Mouse (Mus musculus): ENCODE measurements at regions not wholly inside any gene's neighbourhood (a gene's known extent, or its start where the extent isn't known, plus 50 kb on each side); places are given as distances from the start of the nearest gene placed in this dataset.

- no peak for DNase-seq (ENCODE audit: low spot score in 2 of 2)
Measured at GRCm38 (mm10) chr12:54454606-54455005, 201.8 kb downstream of the Sptssa start.

- no peak for DNase-seq (ENCODE audit: low spot score in 2 of 2)
Measured at GRCm38 (mm10) chr12:54453343-54453742, 203.0 kb downstream of the Sptssa start.

- DNase-seq (ENCODE audit: low spot score in 2 of 2) = no peak
Measured at GRCm38 (mm10) chr12:54450369-54450768, 206.0 kb downstream of the Sptssa start.

GRCm38 (mm10) chr12:54448221-54448620, 208.2 kb downstream of the Sptssa start:
- no peak for DNase-seq (ENCODE audit: low spot score in 2 of 2)

- DNase-seq (ENCODE audit: low spot score in 2 of 2) = no peak
Measured at GRCm38 (mm10) chr12:54447354-54447753, 209.0 kb downstream of the Sptssa start.

GRCm38 (mm10) chr12:54446356-54446755, 210.0 kb downstream of the Sptssa start:
- DNase-seq (ENCODE audit: low spot score in 2 of 2) = no peak

GRCm38 (mm10) chr12:54444416-54444815, 212.0 kb downstream of the Sptssa start:
- no peak for DNase-seq (ENCODE audit: low spot score in 2 of 2)

- DNase-seq (ENCODE audit: low spot score in 2 of 2) = no peak
Measured at GRCm38 (mm10) chr12:54443285-54443684, 213.1 kb downstream of the Sptssa start.

- DNase-seq (ENCODE audit: low spot score in 2 of 2) = no peak
Measured at GRCm38 (mm10) chr12:54442408-54442807, 214.0 kb downstream of the Sptssa start.

GRCm38 (mm10) chr12:54440851-54441593, 215.4 kb downstream of the Sptssa start:
- DNase-seq (ENCODE audit: low spot score in 2 of 2) = no peak

- no peak for DNase-seq (ENCODE audit: low spot score in 2 of 2)
Measured at GRCm38 (mm10) chr12:54438793-54439192, 217.6 kb downstream of the Sptssa start.

- no peak for DNase-seq (ENCODE audit: low spot score in 2 of 2)
Measured at GRCm38 (mm10) chr12:54425236-54425635, 221.6 kb upstream of the Egln3 start.

GRCm38 (mm10) chr12:54414829-54415228, 211.2 kb upstream of the Egln3 start:
- no peak for DNase-seq (ENCODE audit: low spot score in 2 of 2)

GRCm38 (mm10) chr12:54414201-54414600, 210.5 kb upstream of the Egln3 start:
- DNase-seq (ENCODE audit: low spot score in 2 of 2) = no peak

- DNase-seq (ENCODE audit: low spot score in 2 of 2) = no peak
Measured at GRCm38 (mm10) chr12:54410038-54410605, 206.5 kb upstream of the Egln3 start.

- DNase-seq (ENCODE audit: low spot score in 2 of 2) = no peak
Measured at GRCm38 (mm10) chr12:54408906-54409305, 205.2 kb upstream of the Egln3 start.

- no peak for DNase-seq (ENCODE audit: low spot score in 2 of 2)
Measured at GRCm38 (mm10) chr12:54407301-54407896, 203.7 kb upstream of the Egln3 start.

GRCm38 (mm10) chr12:54405066-54405465, 201.4 kb upstream of the Egln3 start:
- DNase-seq (ENCODE audit: low spot score in 2 of 2) = peak; percentile 17 to 43

- DNase-seq (ENCODE audit: low spot score in 2 of 2) = no peak
Measured at GRCm38 (mm10) chr12:54402591-54402990, 198.9 kb upstream of the Egln3 start.

GRCm38 (mm10) chr12:54401665-54402064, 198.0 kb upstream of the Egln3 start:
- DNase-seq (ENCODE audit: low spot score in 2 of 2) = no peak

GRCm38 (mm10) chr12:54400084-54400483, 196.4 kb upstream of the Egln3 start:
- no peak for DNase-seq (ENCODE audit: low spot score in 2 of 2)

- DNase-seq (ENCODE audit: low spot score in 2 of 2) = no peak
Measured at GRCm38 (mm10) chr12:54398080-54398479, 194.4 kb upstream of the Egln3 start.

GRCm38 (mm10) chr12:54396952-54397351, 193.3 kb upstream of the Egln3 start:
- DNase-seq (ENCODE audit: low spot score in 2 of 2) = no peak
